Mouse (Mus musculus): Measurements from ENCODE around the gene Itga1.

DNA sequence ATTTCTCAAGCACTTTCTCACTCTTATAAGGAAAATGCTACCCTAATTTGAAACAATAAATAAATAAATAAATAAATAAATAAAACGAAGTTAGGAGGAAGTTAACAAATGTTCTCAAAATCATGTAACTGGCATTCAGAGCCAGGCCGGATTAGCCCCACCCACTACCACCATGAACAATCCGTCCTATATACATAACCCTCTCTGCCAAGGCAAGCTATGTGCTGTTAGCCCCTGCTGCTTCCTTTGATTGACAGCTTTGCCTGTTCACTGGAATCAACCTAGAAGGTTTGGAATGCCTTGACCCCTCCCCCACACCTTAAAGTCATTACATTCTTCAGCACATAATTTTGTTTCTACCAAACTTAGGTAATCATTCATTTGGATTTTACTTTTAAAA, 10.3 kb downstream of the Itga1 start:
- no peak for TF ChIP-seq EP300 (IDR thresholded peaks at IDR 0.05)
- TF ChIP-seq CTCF (IDR thresholded peaks at IDR 0.05), result no peak
